Mouse (Mus musculus) neural tube, embryonic 12.5 days (tissue): Measurements from ENCODE around the gene Trim62. TPM values are rescaled to one million over a fixed set of nuclear protein-coding genes. Genes with fewer than 3 reads are reported as not detected.

Experiments used
- ATAC-seq: fragments of 200-750 bp; cut with Nextera tagmentation; 2 replicates; pipeline ENCODE4 v1.8.0; 2017; ENCODE audit warnings: low read depth, mild to moderate bottlenecking, moderate TSS enrichment, moderate library complexity; ENCODE audit not compliant: low FRiP score
- H3K27ac ChIP-seq: fragments of 300-500 bp; sonication (generic); 2 replicates; pipeline ENCODE4 v1.5.1; 2016
- H3K27me3 ChIP-seq: fragments of 300-500 bp; sonication (generic); replicated peaks from 2 replicates; pipeline ENCODE4 v1.6.1; 2016; ENCODE audit warnings: mild to moderate bottlenecking
- H3K36me3 ChIP-seq: fragments of 300-500 bp; sonication (generic); 2 replicates; pipeline ENCODE4 v1.6.1; 2016; ENCODE audit warnings: mild to moderate bottlenecking
- H3K4me1 ChIP-seq: fragments of 300-500 bp; sonication (generic); 2 replicates; pipeline ENCODE4 v1.6.1; 2016
- H3K4me2 ChIP-seq: fragments of 300-500 bp; sonication (generic); replicated peaks from 2 replicates; pipeline ENCODE4 v1.6.1; 2016; ENCODE audit warnings: mild to moderate bottlenecking
- H3K4me3 ChIP-seq: fragments of 300-500 bp; sonication (generic); 2 replicates; pipeline ENCODE4 v1.5.1; 2016
- H3K9ac ChIP-seq: fragments of 300-500 bp; sonication (generic); 2 replicates; pipeline ENCODE4 v1.6.1; 2016; ENCODE audit warnings: mild to moderate bottlenecking
- H3K9me3 ChIP-seq: fragments of 300-500 bp; sonication (generic); 2 replicates; pipeline ENCODE4 v1.6.1; 2016; ENCODE audit warnings: mild to moderate bottlenecking
- WGBS: fragments of 180-500 bp; shearing (Covaris S2); methylation state at CpG from one replicate; pipeline ENCODE4 v1.1.7; 2016; 5-methylcytosine and 5-hydroxymethylcytosine counted together
- polyA plus RNA-seq: library from polyadenylated mRNA; unstranded; fragments of >200 nt; fragmentation: Nextera tagmentation; extraction: Ambion mirVana; gene quantifications from 2 replicates; pipeline ENCODE4 v1.2.1, GENCODE M21; 2016

Trim62 gene
- polyA plus RNA-seq = 25.2 and 30.6 TPM in 2 replicates

DNA sequence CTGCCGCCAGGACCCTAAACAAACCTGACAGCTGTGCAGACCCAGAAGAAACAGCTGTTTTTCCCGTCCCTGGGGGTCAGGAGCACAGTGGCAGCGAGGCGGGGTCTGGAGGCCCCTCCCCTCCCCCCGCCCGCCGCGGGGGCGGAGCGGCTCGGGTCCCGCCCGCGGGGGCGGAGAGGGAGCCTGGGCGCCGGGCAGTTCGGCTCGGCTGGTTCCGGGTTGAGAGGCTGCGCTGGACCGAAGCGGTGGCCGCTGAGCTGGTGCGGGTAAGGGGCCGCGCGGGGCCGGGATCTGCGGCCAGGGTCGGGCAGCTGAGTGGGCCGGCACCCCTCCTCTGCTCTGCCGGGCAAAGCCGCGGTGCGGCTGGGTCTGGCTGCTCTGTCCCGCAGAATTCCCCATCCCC lies at the start of gene Trim62:
Trim62 (plus strand) TSS at position 202 of the 403 bp plus-strand sequence.
- under 1% methylated on average over 36 of the region's 37 CpGs for WGBS
- Histone ChIP-seq H3K9me3 (peaks cover 5% of the 10 kb centered on the region), H3K4me1 (peaks cover 49% of the 10 kb centered on the region)

DNA sequence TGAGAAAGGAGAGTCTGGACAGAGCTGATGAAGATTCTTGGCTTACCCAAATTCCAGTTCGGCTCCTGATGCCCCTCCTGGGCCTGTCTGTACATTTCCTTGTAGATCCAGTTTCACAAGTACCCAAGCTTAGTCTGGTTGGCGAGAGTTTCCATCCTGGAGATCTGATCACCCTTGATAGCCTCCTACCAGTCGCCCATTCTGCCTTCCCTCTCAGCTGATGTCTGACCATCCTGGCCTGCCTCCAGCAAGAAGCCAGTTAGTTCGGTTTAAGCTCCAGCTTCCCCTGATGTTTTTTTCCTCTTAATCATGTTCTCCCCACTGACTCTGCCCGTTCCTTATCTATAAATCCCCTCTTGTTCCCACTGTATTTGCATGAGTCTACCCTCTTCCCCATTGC lies 45.2 kb upstream of the Trim62 start:
- WGBS = 79% methylated on average over 5 of the region's 5 CpGs
- ATAC-seq = no peak
- H3K36me3 ChIP-seq = no peaks in the 10 kb centered on the region

More for the DNA sequence above, at the start of gene Trim62:
- peak within 1 kb of the TSS; percentile 99 for H3K4me2 ChIP-seq
- H3K36me3 ChIP-seq = no peaks in the 10 kb centered on the region; the same call in 1 of the 2 replicates
- peak within 1 kb of the TSS; percentile 82 for H3K4me3 ChIP-seq
- 0 out of 2 replicates have a peak, but pooled peaks cover 4% of the 10 kb centered on the region for H3K27me3 ChIP-seq
- peak within 1 kb of the TSS; percentile 83 for H3K9ac ChIP-seq
- peak within 1 kb of the TSS; percentile 66; the same call in 1 of the 2 replicates for H3K27ac ChIP-seq
- peak; percentile 65 for ATAC-seq

DNA sequence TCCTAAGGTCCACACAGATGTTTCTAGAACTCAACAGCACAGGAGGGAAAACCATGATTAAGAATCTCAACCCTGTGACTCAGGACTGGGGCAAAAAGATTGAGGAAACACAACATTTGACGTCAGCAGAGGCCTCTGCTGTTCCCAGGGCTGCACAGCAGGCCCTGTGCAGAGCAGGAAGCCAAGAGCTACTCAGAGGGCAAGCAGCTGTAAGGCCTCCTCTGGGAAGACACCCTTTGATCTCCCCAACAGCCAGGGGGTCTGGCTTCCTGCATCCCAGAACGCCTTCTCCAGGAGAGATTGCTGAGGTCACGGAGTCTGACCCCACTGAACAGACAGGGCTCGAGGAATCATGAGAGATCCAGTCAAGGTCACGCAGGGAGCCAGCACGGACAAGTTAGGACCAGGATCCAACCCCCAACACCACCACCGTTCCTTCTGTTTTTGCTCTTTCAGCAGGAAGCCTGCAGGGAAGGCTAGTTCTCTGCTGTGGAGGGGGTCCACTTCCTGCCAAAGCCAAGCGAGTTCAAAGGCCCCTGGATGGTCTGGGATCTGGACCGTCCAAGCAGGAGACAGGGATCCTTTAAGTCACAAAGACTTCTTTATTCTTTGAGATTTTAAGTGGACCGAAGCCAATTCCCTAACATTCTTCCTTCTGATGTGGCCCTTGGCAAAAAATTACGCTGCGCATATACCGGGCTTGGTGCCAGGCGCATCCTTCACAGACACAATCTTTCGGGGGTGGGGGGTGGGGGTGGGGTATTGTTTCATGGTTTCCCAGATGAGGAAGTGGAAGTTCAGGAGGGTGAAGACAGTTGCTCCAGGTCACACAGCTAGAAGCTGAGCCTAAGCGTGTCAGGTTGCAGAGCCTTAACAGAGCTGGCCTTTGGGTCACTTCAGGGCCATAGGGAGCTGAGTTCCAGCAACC lies 43.3 kb upstream of the Trim62 start:
- no peak for ATAC-seq
- WGBS = 47% methylated on average over 16 of the region's 16 CpGs
- no peak overlapping the region for H3K27ac ChIP-seq

More for the DNA sequence above, 45.2 kb upstream of the Trim62 start:
- no peaks in the 10 kb centered on the region for H3K27me3 ChIP-seq
- no peak overlapping the region for H3K4me2 ChIP-seq
- H3K27ac ChIP-seq = no peak overlapping the region
- no peaks in the 10 kb centered on the region for H3K9me3 ChIP-seq
- H3K9ac ChIP-seq = no peak overlapping the region
- H3K4me3 ChIP-seq = no peak overlapping the region
- H3K4me1 ChIP-seq = peaks cover 10% of the 10 kb centered on the region

DNA sequence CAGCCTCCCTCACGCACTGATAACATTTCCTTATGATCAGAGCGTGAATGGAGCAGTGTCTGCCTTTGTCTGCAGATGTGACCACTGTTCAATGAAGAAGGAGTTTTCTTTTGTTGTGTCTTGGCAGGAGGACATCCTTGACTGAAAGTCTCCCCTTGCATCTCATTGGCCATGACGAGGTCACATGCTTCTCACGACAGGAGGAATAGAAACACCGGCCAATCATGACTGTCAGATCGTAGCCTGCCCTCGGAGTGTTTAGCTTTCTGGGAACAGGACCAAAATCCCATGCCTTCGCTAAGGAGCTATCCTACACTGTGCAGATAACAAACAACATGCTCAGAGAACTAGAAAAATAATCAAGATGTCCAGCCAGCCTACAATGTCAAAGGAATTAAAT lies 42.1 kb upstream of the Trim62 start:
- Histone ChIP-seq H3K9me3 (no peaks in the 10 kb centered on the region), H3K4me3 (no peak overlapping the region), H3K27ac (no peak overlapping the region), H3K36me3 (no peaks in the 10 kb centered on the region), H3K9ac (no peak overlapping the region), H3K4me2 (no peak overlapping the region), H3K4me1 (peaks cover 15% of the 10 kb centered on the region), H3K27me3 (no peaks in the 10 kb centered on the region)
- 55% methylated on average over 8 of the region's 8 CpGs for WGBS
- ATAC-seq = no peak

More for the DNA sequence above, 43.3 kb upstream of the Trim62 start:
- Histone ChIP-seq H3K4me2 (no peak overlapping the region), H3K9ac (no peak overlapping the region), H3K9me3 (no peaks in the 10 kb centered on the region), H3K4me1 (peaks cover 15% of the 10 kb centered on the region), H3K36me3 (no peaks in the 10 kb centered on the region), H3K27me3 (no peaks in the 10 kb centered on the region), H3K4me3 (no peak overlapping the region)

DNA sequence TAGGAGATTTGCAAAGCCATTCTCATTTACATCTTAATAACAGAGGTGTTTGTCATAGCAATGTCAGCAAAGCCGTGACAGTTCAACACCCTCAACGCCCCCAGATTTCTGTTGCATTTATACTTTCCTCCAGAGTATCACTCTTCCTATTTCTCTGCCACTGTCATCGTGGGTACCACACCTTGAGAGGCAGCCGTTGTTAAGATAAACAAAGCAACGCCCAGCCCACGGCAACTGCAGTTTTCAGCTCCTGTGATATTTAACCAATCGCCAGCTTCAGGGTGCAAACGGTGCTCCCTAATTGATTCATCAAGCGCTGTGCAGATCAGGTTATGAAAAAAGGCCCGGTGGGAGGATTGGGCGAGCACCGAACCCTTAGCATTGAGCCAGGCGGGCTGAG lies 38.8 kb upstream of the Trim62 start:
- no peak overlapping the region for H3K4me2 ChIP-seq
- no peak overlapping the region for H3K27ac ChIP-seq
- H3K27me3 ChIP-seq = no peaks in the 10 kb centered on the region
- H3K4me3 ChIP-seq = no peak overlapping the region
- H3K9ac ChIP-seq = no peak overlapping the region
- H3K4me1 ChIP-seq = peaks cover 11% of the 10 kb centered on the region; the same call in 1 of the 2 replicates
- ATAC-seq = no peak
- H3K36me3 ChIP-seq = no peaks in the 10 kb centered on the region
- 56% methylated on average over 13 of the region's 13 CpGs for WGBS
- H3K9me3 ChIP-seq = no peaks in the 10 kb centered on the region

DNA sequence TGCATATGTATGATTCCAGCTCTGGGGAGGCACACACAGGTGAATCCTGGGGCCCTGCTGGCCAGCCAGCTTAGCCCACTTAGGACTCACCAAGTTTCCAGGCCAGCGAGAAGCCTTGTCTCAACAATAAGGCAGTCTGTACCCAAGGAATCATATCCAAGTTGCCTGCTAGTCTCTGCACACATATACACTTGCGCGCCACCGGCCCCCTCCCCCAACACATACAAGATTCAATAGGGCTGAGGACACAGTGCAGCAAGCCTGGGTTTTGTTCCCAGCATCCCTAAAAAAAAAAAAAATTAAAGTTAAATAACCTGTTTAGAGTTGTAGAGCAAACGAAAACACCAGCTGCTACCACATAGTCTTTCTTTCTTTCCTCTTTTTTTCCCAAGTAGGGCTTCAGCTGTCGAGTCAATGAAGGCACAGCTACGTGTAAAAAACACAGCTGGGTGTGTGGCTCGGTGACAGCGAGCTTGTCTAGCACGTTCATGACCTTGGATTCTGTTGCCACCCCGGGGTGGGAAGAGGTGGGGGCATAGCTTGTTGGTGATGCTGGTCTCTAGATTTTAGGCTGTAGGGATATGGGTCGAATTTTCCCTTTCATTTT lies 37.9 kb upstream of the Trim62 start:
- 77% methylated on average over 12 of the region's 12 CpGs for WGBS
- no peaks in the 10 kb centered on the region for H3K27me3 ChIP-seq
- H3K27ac ChIP-seq = no peak overlapping the region
- H3K9me3 ChIP-seq = no peaks in the 10 kb centered on the region
- no peak for ATAC-seq
- no peaks in the 10 kb centered on the region for H3K36me3 ChIP-seq
- H3K4me1 ChIP-seq = 0 out of 2 replicates have a peak, but pooled peaks cover 5% of the 10 kb centered on the region
- no peak overlapping the region for H3K4me3 ChIP-seq
- no peak overlapping the region for H3K9ac ChIP-seq
- no peak overlapping the region for H3K4me2 ChIP-seq

DNA sequence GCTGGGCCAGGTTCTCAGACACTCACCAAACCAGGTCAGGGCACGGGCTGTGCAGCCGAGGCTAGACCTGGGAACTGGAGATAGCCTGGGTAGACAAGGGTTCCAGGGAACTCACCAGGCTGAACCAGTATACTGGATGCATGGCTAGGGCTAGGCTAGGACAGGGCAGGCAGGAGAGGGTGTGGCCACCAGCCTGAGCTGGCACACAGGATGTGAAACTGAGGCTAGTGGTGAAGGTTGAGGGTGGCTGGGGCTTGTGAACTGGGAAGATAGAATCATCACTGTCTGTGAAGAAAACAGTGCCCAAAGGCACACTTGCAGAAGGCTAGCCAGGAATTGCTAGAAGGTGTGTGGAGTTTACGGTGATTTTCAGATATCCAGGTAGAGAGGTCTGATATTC lies 34.4 kb upstream of the Trim62 start:
- 92% methylated on average over 3 of the region's 3 CpGs for WGBS
- no peaks in the 10 kb centered on the region for H3K36me3 ChIP-seq
- no peak overlapping the region for H3K4me2 ChIP-seq

DNA sequence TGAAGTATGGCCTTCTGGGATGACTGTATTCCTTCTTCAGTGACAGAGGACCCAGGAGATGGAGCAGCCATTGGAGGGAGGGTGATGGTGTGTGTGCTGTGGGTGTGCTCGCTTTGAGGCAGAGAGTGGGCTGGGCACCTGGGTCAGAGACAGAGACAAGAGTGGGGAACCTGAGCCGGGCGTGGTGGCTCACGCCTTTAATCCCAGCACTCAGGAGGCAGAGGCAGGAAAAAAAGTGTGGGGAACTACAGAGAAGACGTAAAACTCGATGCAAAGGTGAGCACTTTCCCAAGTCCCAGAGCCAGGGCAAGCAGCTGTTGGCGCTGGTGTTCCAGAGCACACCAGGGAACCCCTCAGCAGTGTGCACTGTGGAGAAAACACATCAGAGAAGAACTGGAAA lies 33.7 kb upstream of the Trim62 start:
- 76% methylated on average over 7 of the region's 7 CpGs for WGBS
- H3K4me2 ChIP-seq = no peak overlapping the region
- H3K27ac ChIP-seq = no peak overlapping the region
- no peak overlapping the region for H3K4me3 ChIP-seq
- no peaks in the 10 kb centered on the region for H3K4me1 ChIP-seq
- no peak for ATAC-seq
- no peak overlapping the region for H3K9ac ChIP-seq
- no peaks in the 10 kb centered on the region for H3K27me3 ChIP-seq
- H3K36me3 ChIP-seq = no peaks in the 10 kb centered on the region
- H3K9me3 ChIP-seq = no peaks in the 10 kb centered on the region

More for the DNA sequence above, 34.4 kb upstream of the Trim62 start:
- H3K27ac ChIP-seq = no peak overlapping the region
- no peak overlapping the region for H3K9ac ChIP-seq
- H3K9me3 ChIP-seq = no peaks in the 10 kb centered on the region
- H3K4me3 ChIP-seq = no peak overlapping the region
- no peak for ATAC-seq
- no peaks in the 10 kb centered on the region for H3K27me3 ChIP-seq
- H3K4me1 ChIP-seq = 0 out of 2 replicates have a peak, but pooled peaks cover 5% of the 10 kb centered on the region

DNA sequence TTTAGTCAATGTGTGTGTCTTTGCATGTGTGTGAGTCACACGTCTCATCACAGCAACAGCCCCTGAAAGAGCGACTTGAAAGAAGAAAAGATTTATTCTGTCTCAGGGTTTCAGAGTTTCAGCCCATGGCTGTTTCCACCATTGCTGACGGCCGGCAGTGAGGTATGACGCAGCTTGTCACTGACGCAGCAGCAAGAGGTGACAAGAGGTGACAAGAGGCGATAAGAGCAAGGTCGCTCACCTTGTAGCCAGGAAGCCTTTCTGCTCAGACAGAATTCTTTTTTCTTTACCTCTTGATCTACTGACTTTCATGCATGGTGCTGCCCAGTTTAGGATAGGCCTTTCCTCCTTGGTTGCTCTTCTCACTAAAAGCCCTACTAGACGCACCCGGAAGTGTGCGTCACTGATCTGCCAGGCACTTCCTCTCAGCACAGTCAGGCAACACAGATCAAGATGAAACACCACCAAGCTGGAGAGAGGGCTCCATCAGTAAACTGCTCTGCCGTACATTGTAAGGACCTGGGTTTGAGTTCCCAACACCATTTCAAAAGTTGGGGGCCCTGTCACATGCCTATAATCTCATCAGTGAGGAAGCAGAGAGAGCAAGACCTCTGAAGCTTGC lies 31.0 kb upstream of the Trim62 start:
- H3K4me1 ChIP-seq = peaks cover 4% of the 10 kb centered on the region; the same call in 1 of the 2 replicates
- H3K27me3 ChIP-seq = no peaks in the 10 kb centered on the region
- no peak overlapping the region for H3K27ac ChIP-seq
- no peaks in the 10 kb centered on the region for H3K9me3 ChIP-seq
- no peak overlapping the region for H3K9ac ChIP-seq
- H3K36me3 ChIP-seq = no peaks in the 10 kb centered on the region
- no peak overlapping the region for H3K4me2 ChIP-seq
- H3K4me3 ChIP-seq = no peak overlapping the region
- ATAC-seq = no peak
- WGBS = 90% methylated on average over 12 of the region's 12 CpGs

DNA sequence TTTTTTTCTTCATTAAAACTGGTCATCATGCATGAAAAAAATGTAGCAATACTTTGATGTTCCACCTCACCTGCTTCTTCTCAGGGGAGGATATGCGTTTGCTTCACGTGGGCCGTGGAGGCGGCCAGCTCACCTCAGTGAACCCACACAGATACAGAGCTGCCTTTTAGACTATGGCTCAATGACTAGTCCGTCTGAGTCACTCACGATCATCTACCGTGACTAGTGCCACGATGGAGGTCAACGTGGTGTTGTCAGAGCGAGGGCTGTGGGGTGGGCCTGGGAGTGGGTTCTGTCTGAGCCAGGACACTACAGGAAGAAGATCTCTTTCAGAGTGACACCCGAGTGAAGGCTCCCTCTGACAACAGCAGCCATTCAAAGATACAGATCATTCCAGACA lies 30.3 kb upstream of the Trim62 start:
- Histone ChIP-seq H3K9me3 (no peaks in the 10 kb centered on the region), H3K4me2 (no peak overlapping the region), H3K4me3 (no peak overlapping the region), H3K27ac (no peak overlapping the region), H3K9ac (no peak overlapping the region), H3K36me3 (no peaks in the 10 kb centered on the region), H3K4me1 (peaks cover 5% of the 10 kb centered on the region; the same call in 1 of the 2 replicates), H3K27me3 (no peaks in the 10 kb centered on the region)
- 86% methylated on average over 11 of the region's 11 CpGs for WGBS
- ATAC-seq = no peak

DNA sequence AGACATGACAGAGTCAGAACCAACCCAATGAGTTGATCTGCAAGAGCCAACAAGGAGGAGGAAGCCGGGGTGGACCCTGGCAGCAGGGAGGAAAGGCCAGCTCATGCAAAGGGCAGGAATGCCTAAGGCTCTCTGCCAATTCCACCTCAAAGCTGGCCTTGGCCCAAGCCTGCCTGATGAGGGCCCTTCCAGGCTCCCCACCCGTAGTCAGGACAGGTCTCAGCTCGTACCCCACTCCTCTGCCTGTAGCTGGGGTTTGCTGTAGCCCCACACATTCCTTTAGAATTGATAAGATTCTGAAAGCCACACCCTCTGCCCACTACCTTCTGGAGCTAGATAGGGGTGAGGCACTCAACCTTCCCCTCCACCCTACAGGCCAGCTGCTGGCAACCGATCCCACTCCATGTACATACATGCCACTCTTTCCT lies 27.8 kb upstream of the Trim62 start:
- H3K27me3 ChIP-seq = no peaks in the 10 kb centered on the region
- no peaks in the 10 kb centered on the region for H3K36me3 ChIP-seq
- H3K27ac ChIP-seq = no peak overlapping the region
- H3K4me3 ChIP-seq = no peak overlapping the region
- ATAC-seq = no peak
- H3K9me3 ChIP-seq = 0 out of 2 replicates have a peak, but pooled peaks cover 5% of the 10 kb centered on the region
- WGBS = 90% methylated on average over 4 of the region's 4 CpGs
- peaks cover 5% of the 10 kb centered on the region; the same call in 1 of the 2 replicates for H3K4me1 ChIP-seq
- H3K9ac ChIP-seq = no peak overlapping the region
- no peak overlapping the region for H3K4me2 ChIP-seq

DNA sequence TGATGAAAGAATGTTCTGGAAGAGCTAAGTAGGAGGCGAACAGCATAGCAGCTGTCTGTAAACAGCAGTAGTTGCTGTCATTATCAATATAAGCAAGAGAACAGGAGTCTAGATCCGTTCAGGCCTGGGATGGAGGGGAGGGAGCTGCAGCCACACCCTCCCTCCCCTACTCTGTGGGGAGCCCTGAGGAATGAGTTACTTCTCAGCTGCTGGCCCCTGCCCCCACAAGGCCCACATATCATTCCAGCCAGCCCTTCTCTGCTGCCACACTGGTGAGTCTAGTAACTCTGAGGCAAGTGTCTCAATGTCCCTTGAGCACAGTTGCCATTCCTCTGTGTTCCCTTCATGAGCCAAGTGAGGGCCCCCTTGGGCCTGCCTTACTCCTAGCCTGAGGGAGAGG lies 26.2 kb upstream of the Trim62 start:
- no peak for ATAC-seq
- Histone ChIP-seq H3K4me2 (no peak overlapping the region), H3K4me1 (peaks cover 5% of the 10 kb centered on the region; the same call in 1 of the 2 replicates), H3K9ac (no peak overlapping the region), H3K4me3 (no peak overlapping the region), H3K36me3 (no peaks in the 10 kb centered on the region), H3K9me3 (0 out of 2 replicates have a peak, but pooled peaks cover 5% of the 10 kb centered on the region), H3K27ac (peak overlapping the region; percentile 20; the same call in 1 of the 2 replicates), H3K27me3 (no peaks in the 10 kb centered on the region)
- 62% methylated on average over 2 of the region's 2 CpGs for WGBS
